Mouse (Mus musculus) intestine, postnatal 0 days (tissue): Measurements from ENCODE around the gene Ccdc157. TPM values are rescaled to one million over a fixed set of nuclear protein-coding genes. Genes with fewer than 3 reads are reported as not detected.
"Not testable (repeated sequence)": the region's sequence is repeated elsewhere in the genome, so short reads cannot be mapped to it uniquely, and the experiment has no call there.

Source experiments
- ATAC-seq: fragments of 200-750 bp; cut with Nextera tagmentation; 2 replicates; pipeline ENCODE4 v1.8.0; 2017; ENCODE audit warnings: mild to moderate bottlenecking, moderate TSS enrichment, moderate library complexity
- H3K27ac ChIP-seq: fragments of 300-500 bp; sonication (generic); 2 replicates; pipeline ENCODE4 v1.5.1; 2014; ENCODE audit warnings: mild to moderate bottlenecking, low read depth, low read length, moderate library complexity
- H3K27me3 ChIP-seq: fragments of 300-500 bp; sonication (generic); replicated peaks from 2 replicates; pipeline ENCODE4 v1.6.1; 2014; ENCODE audit warnings: low read length, mixed read lengths; ENCODE audit not compliant: control insufficient read depth, insufficient read depth
- H3K36me3 ChIP-seq: fragments of 300-500 bp; sonication (generic); 2 replicates; pipeline ENCODE4 v1.6.1; 2014; ENCODE audit warnings: mild to moderate bottlenecking, moderate library complexity; ENCODE audit not compliant: control insufficient read depth, insufficient read depth
- H3K4me1 ChIP-seq: fragments of 300-500 bp; sonication (generic); replicated peaks from 2 replicates; pipeline ENCODE4 v1.6.1; 2014; ENCODE audit warnings: antibody characterized with exemption, low read length, mixed read lengths; ENCODE audit not compliant: control insufficient read depth, insufficient read depth
- H3K4me2 ChIP-seq: fragments of 300-500 bp; sonication (generic); replicated peaks from 2 replicates; pipeline ENCODE4 v1.6.1; 2014; ENCODE audit warnings: low read depth, mild to moderate bottlenecking, moderate library complexity
- H3K4me3 ChIP-seq: fragments of 300-500 bp; sonication (generic); 2 replicates; pipeline ENCODE4 v1.5.1; 2014; ENCODE audit warnings: low read depth, low read length
- H3K9ac ChIP-seq: fragments of 300-500 bp; sonication (generic); 2 replicates; pipeline ENCODE4 v1.6.1; 2014; ENCODE audit warnings: mild to moderate bottlenecking, low read depth, low read length
- H3K9me3 ChIP-seq: fragments of 300-500 bp; sonication (generic); 2 replicates; pipeline ENCODE4 v1.6.1; 2016; ENCODE audit warnings: mixed run types; ENCODE audit not compliant: control insufficient read depth
- CTCF ChIP-seq: sonication (generic); IDR thresholded peaks from 2 replicates; pipeline ENCODE4 v1.5.1; 2016; ENCODE audit warnings: low read depth, mild to moderate bottlenecking, control low read depth, antibody characterized with exemption, moderate library complexity
- WGBS: fragments of 180-500 bp; shearing (Covaris S2); extraction: QIAGEN DNeasy Blood & Tissue Kit; methylation state at CpG from one replicate; pipeline ENCODE4 v1.1.7; 2014; 5-methylcytosine and 5-hydroxymethylcytosine counted together
- polyA plus RNA-seq: library from polyadenylated mRNA; unstranded; fragments of >200 nt; fragmentation: Nextera tagmentation; extraction: Ambion mirVana; gene quantifications from 2 replicates; pipeline ENCODE4 v1.2.1, GENCODE M21; 2015

Gene Ccdc157
- polyA plus RNA-seq, 1 experiment from 2014 or later: 1.1 TPM

GRCm38 (mm10) chr11:4118081-4118921, 41.8 kb downstream of the Ccdc157 start:
- Histone ChIP-seq H3K4me1 (peaks cover 10% of the 10 kb centered on the region; the same call in 1 of the 2 replicates), H3K9me3 (no peaks in the 10 kb centered on the region), H3K4me2 (peak overlapping the region; percentile 93), H3K9ac (peak overlapping the region; percentile 62), H3K36me3 (no peaks in the 10 kb centered on the region), H3K27me3 (no peaks in the 10 kb centered on the region), H3K4me3 (peak overlapping the region; percentile 53), H3K27ac (no peak overlapping the region; the same call in 1 of the 2 replicates)
- peak; percentile 71 for ATAC-seq
- WGBS: 1% methylated on average over 41 of the region's 41 CpGs
- no peak for TF ChIP-seq CTCF

DNA sequence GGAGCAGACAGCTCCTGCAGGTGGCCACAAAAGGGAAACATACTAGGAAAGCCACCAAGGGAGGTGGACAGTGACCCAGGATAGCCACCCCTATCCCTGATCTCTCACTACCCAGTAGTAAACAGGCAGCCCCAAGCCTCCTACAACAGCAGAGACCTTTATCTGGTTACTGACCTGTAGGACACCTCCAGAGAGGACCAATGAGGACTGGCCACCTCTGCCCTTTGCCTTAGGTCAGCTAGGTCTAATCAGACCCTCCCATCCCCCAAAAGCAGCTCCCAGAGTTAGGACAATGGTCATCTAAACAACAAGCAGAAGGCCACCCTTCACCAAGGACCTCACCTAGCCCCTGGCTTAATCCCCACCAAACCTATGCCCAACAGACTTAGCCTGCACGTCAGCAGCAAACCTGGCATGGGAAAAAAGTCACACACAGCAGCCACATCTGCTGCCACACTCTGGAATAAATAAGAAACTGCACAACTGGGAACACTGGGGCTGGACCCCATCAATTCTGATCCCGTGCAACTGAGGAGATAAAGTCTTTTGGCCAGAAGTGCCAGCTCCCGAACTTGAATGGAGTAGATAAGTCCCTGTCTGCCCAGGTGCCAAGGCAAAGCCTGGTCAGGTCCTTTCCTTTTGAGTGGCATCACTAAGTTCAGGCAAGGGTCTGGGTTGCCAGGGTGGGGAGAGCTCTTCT, 42.6 kb downstream of the Ccdc157 start:
- WGBS: 30% methylated on average over 3 of the region's 3 CpGs
- no peaks in the 10 kb centered on the region for H3K27me3 ChIP-seq
- peak; percentile 46 for TF ChIP-seq CTCF
- no peaks in the 10 kb centered on the region for H3K36me3 ChIP-seq
- no peak for ATAC-seq
- H3K4me3 ChIP-seq: peak overlapping the region; percentile 53
- H3K9me3 ChIP-seq: no peaks in the 10 kb centered on the region
- H3K4me2 ChIP-seq: peak overlapping the region; percentile 93
- no peak overlapping the region for H3K27ac ChIP-seq
- H3K9ac ChIP-seq: 0 out of 2 replicates have a peak overlapping the region, but pooled peaks have one; percentile 62
- peaks cover 10% of the 10 kb centered on the region; the same call in 1 of the 2 replicates for H3K4me1 ChIP-seq

DNA sequence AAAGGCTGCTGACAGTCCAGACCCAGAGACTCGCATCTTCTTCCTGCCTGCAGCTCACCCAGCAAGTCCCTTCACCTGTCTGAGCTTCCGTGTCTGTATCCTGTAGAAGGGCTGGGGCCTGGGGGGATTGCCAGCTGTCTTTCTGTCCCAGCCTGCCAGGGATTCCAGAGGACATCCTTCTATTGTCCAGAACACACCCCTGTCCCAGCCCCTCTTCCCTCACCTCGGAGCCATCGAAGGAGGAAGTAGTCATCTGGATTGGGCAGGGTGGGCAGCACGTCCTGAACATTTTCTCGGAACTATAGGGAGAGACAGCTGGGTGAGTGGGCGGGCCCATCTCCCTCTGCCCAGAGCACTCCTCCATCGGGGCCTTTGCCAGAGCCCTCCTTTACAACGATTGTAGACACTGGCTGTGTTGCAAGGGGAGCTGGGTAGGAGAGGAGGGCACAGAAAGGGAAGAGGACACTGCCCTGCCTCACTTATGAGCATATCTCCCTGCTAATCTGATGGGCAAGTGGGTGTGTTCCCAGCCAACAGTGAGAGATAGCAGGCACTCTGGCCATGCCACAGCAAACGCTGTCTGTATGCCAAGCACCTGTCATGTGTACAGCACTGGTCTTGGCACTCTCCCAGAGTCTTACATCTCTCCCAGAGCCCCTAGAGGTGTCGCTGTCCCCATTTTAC, 43.5 kb downstream of the Ccdc157 start:
- no peak for TF ChIP-seq CTCF
- no peak for ATAC-seq
- no peak overlapping the region for H3K27ac ChIP-seq
- no peaks in the 10 kb centered on the region for H3K9me3 ChIP-seq
- H3K9ac ChIP-seq: no peak overlapping the region
- no peak overlapping the region for H3K4me2 ChIP-seq
- peaks cover 10% of the 10 kb centered on the region; the same call in 1 of the 2 replicates for H3K4me1 ChIP-seq
- WGBS: 48% methylated on average over 11 of the region's 11 CpGs
- H3K4me3 ChIP-seq: no peak overlapping the region
- H3K27me3 ChIP-seq: no peaks in the 10 kb centered on the region
- H3K36me3 ChIP-seq: no peaks in the 10 kb centered on the region

DNA sequence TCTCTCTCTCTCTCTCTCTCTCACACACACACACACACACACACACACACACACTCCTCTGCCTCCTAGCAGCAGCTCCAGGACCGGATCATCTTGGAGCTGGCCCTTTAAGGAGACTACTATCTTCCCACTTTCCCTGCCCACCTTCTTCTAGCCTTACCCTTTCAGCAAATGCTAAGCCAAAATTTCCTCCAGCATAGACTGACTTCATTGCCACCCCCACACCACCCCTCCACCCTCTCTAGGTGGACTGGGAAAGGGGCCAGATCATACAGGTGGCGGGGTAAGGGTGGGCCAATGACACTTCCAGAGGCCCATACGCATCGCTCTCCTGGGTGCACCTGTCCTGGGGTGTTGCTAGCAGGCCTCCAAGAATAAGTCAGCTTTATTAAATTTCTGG, 44.7 kb downstream of the Ccdc157 start:
- Histone ChIP-seq H3K36me3 (no peaks in the 10 kb centered on the region), H3K4me1 (peaks cover 10% of the 10 kb centered on the region; the same call in 1 of the 2 replicates), H3K27ac (no peak overlapping the region), H3K27me3 (no peaks in the 10 kb centered on the region), H3K4me2 (no peak overlapping the region), H3K4me3 (no peak overlapping the region), H3K9ac (no peak overlapping the region), H3K9me3 (no peaks in the 10 kb centered on the region)
- ATAC-seq: no peak
- TF ChIP-seq CTCF: no peak
- 91% methylated on average over 4 of the region's 4 CpGs for WGBS

- 87% methylated on average over 6 of the region's 6 CpGs for WGBS
- not testable (repeated sequence) for H3K36me3 ChIP-seq, H3K9ac ChIP-seq, H3K4me3 ChIP-seq, H3K9me3 ChIP-seq, H3K27me3 ChIP-seq, H3K4me1 ChIP-seq, H3K4me2 ChIP-seq, ATAC-seq, H3K27ac ChIP-seq
Observed at GRCm38 (mm10) chr11:4114541-4114940, 45.6 kb downstream of the Ccdc157 start.

GRCm38 (mm10) chr11:4113970-4114369, 46.1 kb downstream of the Ccdc157 start:
- WGBS: 77% methylated on average over 6 of the region's 6 CpGs
- no peaks in the 10 kb centered on the region for H3K9me3 ChIP-seq
- no peak overlapping the region for H3K4me3 ChIP-seq
- no peak for ATAC-seq
- H3K27ac ChIP-seq: no peak overlapping the region
- H3K9ac ChIP-seq: no peak overlapping the region
- 0 out of 2 replicates have a peak, but pooled peaks cover 5% of the 10 kb centered on the region for H3K36me3 ChIP-seq
- no peaks in the 10 kb centered on the region for H3K27me3 ChIP-seq
- no peak for TF ChIP-seq CTCF
- H3K4me1 ChIP-seq: peaks cover 9% of the 10 kb centered on the region; the same call in 1 of the 2 replicates
- H3K4me2 ChIP-seq: no peak overlapping the region
